Mouse (Mus musculus): ENCODE data around the gene Tigit.

DNA sequence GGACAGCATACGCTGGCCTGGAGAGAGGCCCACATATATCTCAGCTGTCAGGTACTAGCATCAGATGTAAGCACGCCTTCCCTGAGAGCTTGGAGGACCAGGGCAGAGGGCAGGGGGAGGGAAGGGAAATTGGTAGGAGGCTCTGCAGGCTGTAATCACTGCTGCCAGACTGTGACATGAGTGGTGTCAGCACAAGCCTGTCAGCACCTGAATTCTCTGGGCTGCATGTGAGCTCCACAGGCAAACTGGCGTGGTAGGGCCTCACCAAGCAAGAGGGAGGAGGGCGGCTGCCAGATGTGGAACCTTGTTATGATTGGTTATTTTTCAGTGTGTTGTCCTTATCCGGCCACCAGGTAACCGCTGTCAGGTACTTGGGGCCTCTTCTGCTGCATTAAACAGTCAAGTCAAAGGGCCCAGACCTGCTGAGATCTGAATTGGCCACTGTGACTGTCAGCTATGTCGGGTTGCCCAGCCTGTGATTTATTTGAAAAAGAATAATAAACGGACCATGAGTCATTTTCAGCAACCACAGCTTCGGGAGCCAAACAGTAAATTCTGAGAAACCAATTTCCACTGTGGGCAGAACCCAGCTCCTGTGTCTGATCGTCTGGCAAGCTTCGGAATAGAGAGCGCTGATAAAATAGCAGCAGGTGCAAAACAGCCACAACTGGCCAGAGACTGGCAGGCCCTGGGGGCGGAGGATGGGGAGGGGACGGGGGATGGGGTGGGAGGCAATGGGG lies 38.0 kb upstream of the Tigit start:
- TF ChIP-seq CTCF (IDR thresholded peaks at IDR 0.05; ENCODE audit: insufficient read depth, low read length) (no peak), POLR2A (IDR thresholded peaks at IDR 0.05; ENCODE audit: borderline replicate concordance, extremely low read depth, low read depth, low read length) (no peak)

Measured in lung, adult 2 months (tissue).